12 mouse cellular contexts compared by ENCODE assay signal in the genomic region with DNA sequence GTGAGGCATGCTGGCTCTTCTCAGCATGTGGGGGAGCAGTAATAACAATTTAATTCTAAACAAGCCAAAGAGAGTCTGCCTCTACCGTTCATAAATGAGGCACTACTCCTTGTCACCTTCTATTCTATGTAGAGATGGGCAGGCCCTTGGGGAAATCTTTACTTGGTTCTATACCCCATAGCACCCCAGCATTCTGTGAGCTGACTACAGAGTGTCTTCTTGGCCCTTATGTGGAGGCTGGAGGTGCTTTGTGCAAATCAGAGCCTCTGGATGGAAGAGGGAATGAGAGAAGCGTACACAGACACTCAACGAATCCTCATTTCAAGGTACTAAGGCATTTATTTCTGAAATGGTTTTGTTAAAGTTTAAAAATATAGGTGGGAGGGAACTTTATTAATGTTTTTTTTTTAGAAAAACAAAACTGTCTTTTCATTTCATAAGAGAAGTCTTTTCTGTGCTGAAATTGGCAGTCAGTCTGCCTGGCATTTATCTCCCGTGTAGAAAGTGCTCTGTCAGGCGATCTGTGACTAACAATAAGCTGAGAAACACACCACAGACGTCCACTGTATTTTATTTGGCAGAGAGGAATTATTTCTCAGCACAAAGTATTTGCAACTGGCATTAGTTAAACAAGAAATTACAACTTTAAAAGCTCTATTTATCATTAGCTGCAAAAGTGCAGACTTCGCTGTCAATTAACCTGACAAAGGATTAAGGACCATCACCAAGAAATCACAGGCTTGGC. TPM values are rescaled to one million over a fixed set of nuclear protein-coding genes. Genes with fewer than 3 reads are reported as not detected.
A peak's percentile ranks its signal among the peaks of the same experiment; 100 is the strongest.
DNase-seq lines count a peak whose midpoint lies in the region; ATAC-seq and TF ChIP-seq lines count a peak whose summit lies in the region.
"Had no signal": no experiment of that assay in that cellular context is flagged by ENCODE, and none has a peak within 500 bp of the region (broad histone marks: within the 10 kb centered on the region; RNA-seq: fewer than 3 reads in every experiment).

No protein-coding gene starts in this region.

- H3K27ac ChIP-seq in heart, embryonic 11.5 days (ENCODE audit: low read depth, low read length) = peak overlapping the region; percentile 54
- H3K27ac ChIP-seq: macrophage had no signal

- H3K4me2 ChIP-seq in heart, embryonic 11.5 days = no peak overlapping the region
- peak overlapping the region; percentile 34 for H3K4me2 ChIP-seq in myocyte (ENCODE audit: low read depth)

- H3K4me1 ChIP-seq in heart, embryonic 11.5 days (ENCODE audit: control insufficient read depth, insufficient read depth, low read length) = peaks cover 13% of the 10 kb centered on the region

- ATAC-seq in heart, embryonic 11.5 days (replicated peaks; ENCODE audit: insufficient number of reproducible peaks, low FRiP score, low TSS enrichment) = no peak
- no peak for ATAC-seq in megakaryocyte progenitor cell, adult 5-6 weeks (replicated peaks; ENCODE audit: poor library complexity)
- ATAC-seq: intestine, postnatal 0 days had no signal

- H3K9me3 ChIP-seq in heart, embryonic 11.5 days (replicated peaks; ENCODE audit: control insufficient read depth, low read length) = no peaks in the 10 kb centered on the region

- TF ChIP-seq POLR2A in myocyte (IDR thresholded peaks at IDR 0.05; ENCODE audit: insufficient read length, low read depth) = no peak

- H3K36me3 ChIP-seq in heart, embryonic 11.5 days (ENCODE audit: control insufficient read depth, insufficient read depth, low read length) = no peaks in the 10 kb centered on the region
- H3K36me3 ChIP-seq in myocyte (ENCODE audit: control insufficient read depth, insufficient read depth) = no peaks in the 10 kb centered on the region

- no peaks in the 10 kb centered on the region for H3K79me2 ChIP-seq in myocyte (ENCODE audit: control insufficient read depth, insufficient read depth)

- WGBS in heart, embryonic 11.5 days (ENCODE audit: insufficient replicate concordance) = 58% methylated on average over 7 of the region's 7 CpGs

- no peak for DNase-seq in heart, adult 9 months (ENCODE audit: low spot score in 2 of 2)
- DNase-seq in lung, postnatal 10 days = peak; percentile 10
- no peak for DNase-seq in lung, adult 18-20 months
- peak; percentile 90 for DNase-seq in fibroblast of lung, adult 2 months (ENCODE audit: low read depth)
- no peak for DNase-seq in ovary, adult 18-20 months (ENCODE audit: low spot score)
- DNase-seq: cerebellum, adult 9-10 months; thymus, postnatal 36 days had no signal

- no peak overlapping the region for H3K4me3 ChIP-seq in heart, embryonic 11.5 days (ENCODE audit: low read depth, low read length)
- no peak overlapping the region for H3K4me3 ChIP-seq in myocyte

- no peaks in the 10 kb centered on the region for H3K27me3 ChIP-seq in heart, embryonic 11.5 days (ENCODE audit: control insufficient read depth, insufficient read depth, low read length)
- H3K27me3 ChIP-seq in myocyte (ENCODE audit: control insufficient read depth, insufficient read depth, insufficient read length) = no peaks in the 10 kb centered on the region

- H3K9ac ChIP-seq in heart, embryonic 11.5 days (ENCODE audit: low read depth, low read length) = no peak overlapping the region

- no peak overlapping the region for H3ac ChIP-seq in myocyte (ENCODE audit: control insufficient read depth, insufficient read length)

TF ChIP-seq in myocyte, 11 proteins besides CTCF, POLR2A, EP300 and RAD21:
- TF ChIP-seq REST (IDR thresholded peaks at IDR 0.05; ENCODE audit: insufficient read depth, insufficient read length) (no peak), MYOD1 (IDR thresholded peaks at IDR 0.05; ENCODE audit: control insufficient read depth in 1 of 3, insufficient read length in 2 of 3, low read depth in 2 of 3) (no peak), MAX (IDR thresholded peaks at IDR 0.05; ENCODE audit: low read depth) (no peak), TCF3 (IDR thresholded peaks at IDR 0.05; ENCODE audit: insufficient read length, low read depth) (no peak), SRF (IDR thresholded peaks at IDR 0.05; ENCODE audit: control insufficient read depth, insufficient read length, low read depth) (no peak), CEBPB (IDR thresholded peaks at IDR 0.05; ENCODE audit: insufficient read depth, poor library complexity, severe bottlenecking) (no peak), MYOG (IDR thresholded peaks at IDR 0.05; ENCODE audit: control insufficient read depth in 1 of 3, insufficient read depth in 1 of 3, insufficient read length in 2 of 3, low read depth in 2 of 3) (no peak), USF1 (IDR thresholded peaks at IDR 0.05; ENCODE audit: low read depth) (no peak), POLR2AphosphoS2 (IDR thresholded peaks at IDR 0.05; ENCODE audit: insufficient read length, low read depth) (no peak), TCF12 (IDR thresholded peaks at IDR 0.05; ENCODE audit: insufficient read depth, poor library complexity, severe bottlenecking) (no peak), E2F4 (IDR thresholded peaks at IDR 0.05; ENCODE audit: insufficient read depth) (no peak)

RNA-seq across cellular contexts. Expression of gene Prrx1, which starts 33.2 kb away (rescaled TPM):
- 9.1 and 9.7 TPM in 2 replicates for polyA plus RNA-seq in heart, embryonic 11.5 days (2014; fragmentation: Nextera tagmentation; extraction: Ambion mirVana)
- polyA plus RNA-seq in myocyte (2012; fragmentation: generic; extraction: Trizol) = 7.0 TPM
- total RNA-seq in megakaryocyte progenitor cell, adult 5-6 weeks (2015) = not detected in 2 replicates
- not detected in 2 replicates for total RNA-seq in megakaryocyte progenitor cell, adult 5-6 weeks (2017)

Comparison
In these comparisons a context has a peak if more than half of its experiments do, and no peak if none do; other contexts are left out.
1. DNase-seq: peak in lung, postnatal 10 days (single experiment) and fibroblast of lung, adult 2 months (single experiment); none in heart, adult 9 months (0 of 2), lung, adult 18-20 months (0 of 2) and ovary, adult 18-20 months (single experiment).